Mouse (Mus musculus) ES-Bruce4 (cell line): ENCODE results near the gene Tpt1. TPM values are rescaled to one million over a fixed set of nuclear protein-coding genes. Genes with fewer than 3 reads are reported as not detected.

ENCODE experiments used
- H3K27ac ChIP-seq: 2 replicates; pipeline ENCODE4 v1.5.1; 2012; ENCODE audit warnings: low read length, inconsistent platforms; ENCODE audit not compliant: insufficient read depth
- H3K27me3 ChIP-seq: 2 replicates; pipeline ENCODE4 v1.6.1; 2012; ENCODE audit warnings: mild to moderate bottlenecking, low read length, inconsistent platforms; ENCODE audit not compliant: control insufficient read depth, poor library complexity, insufficient read depth, severe bottlenecking
- H3K36me3 ChIP-seq: 2 replicates; pipeline ENCODE4 v1.6.1; 2012; ENCODE audit warnings: inconsistent platforms, mild to moderate bottlenecking, low read length, moderate library complexity; ENCODE audit not compliant: control insufficient read depth, poor library complexity, insufficient read depth, severe bottlenecking
- H3K4me1 ChIP-seq: one replicate; pipeline ENCODE4 v1.8.1; 2011; ENCODE audit warnings: low read length; ENCODE audit not compliant: control insufficient read depth, insufficient read depth
- H3K4me3 ChIP-seq: 2 replicates; pipeline ENCODE4 v1.5.1; 2011; ENCODE audit warnings: low read depth, mild to moderate bottlenecking, low read length
- H3K9ac ChIP-seq: 2 replicates; pipeline ENCODE4 v1.6.1; 2012; ENCODE audit warnings: low read depth, mild to moderate bottlenecking, inconsistent platforms; ENCODE audit not compliant: poor library complexity, severe bottlenecking
- H3K9me3 ChIP-seq: replicated peaks from 2 replicates; pipeline ENCODE4 v1.6.1; 2012; ENCODE audit warnings: mild to moderate bottlenecking, low read length, inconsistent platforms; ENCODE audit not compliant: control insufficient read depth, poor library complexity, insufficient read depth, severe bottlenecking
- CTCF ChIP-seq: IDR thresholded peaks from one replicate; pipeline ENCODE4 v1.8.1; 2011; ENCODE audit warnings: low read depth, low read length
- EP300 ChIP-seq: IDR thresholded peaks from 2 replicates; pipeline ENCODE4 v1.6.1; 2011; ENCODE audit warnings: low read depth, low read length; ENCODE audit not compliant: insufficient read depth
- POLR2A ChIP-seq: IDR thresholded peaks from one replicate; pipeline ENCODE4 v1.8.1; 2011; ENCODE audit warnings: low read length; ENCODE audit not compliant: insufficient read depth
- polyA plus RNA-seq: library from polyadenylated mRNA; stranded (reverse); fragments of >200 nt; gene quantifications from 2 replicates; pipeline ENCODE4 v1.2.4, GENCODE M21; 2011; ENCODE audit warnings: low read depth; ENCODE audit not compliant: missing spikeins, insufficient read depth, insufficient read length

Tpt1 gene
- polyA plus RNA-seq, 1 experiment, result 3,539 TPM

DNA sequence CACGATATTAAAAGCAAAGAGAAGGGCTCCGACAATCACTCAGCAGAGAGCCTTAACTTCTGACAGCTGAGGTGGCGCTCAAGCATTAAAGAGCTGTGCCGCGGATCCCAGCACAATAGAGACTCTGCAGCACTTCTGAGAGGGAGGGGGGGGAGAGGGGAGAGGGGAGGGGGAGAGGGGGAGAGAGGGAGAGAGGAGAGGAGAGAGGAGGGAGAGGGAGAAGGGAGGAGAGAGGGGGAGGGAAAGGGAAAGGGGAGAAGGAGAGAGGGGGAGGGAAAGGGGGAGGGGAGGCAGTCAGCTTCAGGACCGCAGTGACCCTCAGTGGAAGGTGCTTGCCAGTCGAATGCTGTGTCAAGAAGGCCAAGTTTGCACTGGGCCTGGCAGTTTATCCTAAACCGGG is 34.1 kb downstream of the Tpt1 start:
- no peak for TF ChIP-seq EP300
- no peak for TF ChIP-seq POLR2A
- peaks cover 6% of the 10 kb centered on the region for H3K4me1 ChIP-seq
- no peaks in the 10 kb centered on the region for H3K9me3 ChIP-seq
- no peak overlapping the region for H3K27ac ChIP-seq
- no peak overlapping the region for H3K9ac ChIP-seq
- peak overlapping the region; percentile 4; the same call in 1 of the 2 replicates for H3K4me3 ChIP-seq
- no peaks in the 10 kb centered on the region for H3K27me3 ChIP-seq
- no peaks in the 10 kb centered on the region for H3K36me3 ChIP-seq

- no peak for TF ChIP-seq CTCF
- TF ChIP-seq EP300, result no peak
- no peak for TF ChIP-seq POLR2A
- peaks cover 6% of the 10 kb centered on the region for H3K4me1 ChIP-seq
- no peak overlapping the region for H3K9ac ChIP-seq
- no peak overlapping the region for H3K4me3 ChIP-seq
- H3K36me3 ChIP-seq, result no peaks in the 10 kb centered on the region
- no peak overlapping the region for H3K27ac ChIP-seq
- H3K27me3 ChIP-seq, result no peaks in the 10 kb centered on the region
- H3K9me3 ChIP-seq, result no peaks in the 10 kb centered on the region
Observed at GRCm38 (mm10) chr14:75881856-75882255, 37.0 kb downstream of the Tpt1 start.

- no peaks in the 10 kb centered on the region for H3K36me3 ChIP-seq
- no peak for TF ChIP-seq POLR2A
- peak; percentile 50 for TF ChIP-seq CTCF
- H3K9ac ChIP-seq, result no peak overlapping the region
- no peaks in the 10 kb centered on the region for H3K27me3 ChIP-seq
- H3K4me3 ChIP-seq, result no peak overlapping the region
- no peaks in the 10 kb centered on the region for H3K9me3 ChIP-seq
- peaks cover 6% of the 10 kb centered on the region for H3K4me1 ChIP-seq
- no peak overlapping the region for H3K27ac ChIP-seq
Observed at GRCm38 (mm10) chr14:75883330-75883729, 38.4 kb downstream of the Tpt1 start.

- peaks cover 6% of the 10 kb centered on the region for H3K4me1 ChIP-seq
- TF ChIP-seq CTCF (no peak), POLR2A (no peak), EP300 (no peak)
- no peak overlapping the region for H3K4me3 ChIP-seq
- H3K9ac ChIP-seq, result no peak overlapping the region
- no peaks in the 10 kb centered on the region for H3K9me3 ChIP-seq
- H3K27me3 ChIP-seq, result no peaks in the 10 kb centered on the region
- no peak overlapping the region for H3K27ac ChIP-seq
- H3K36me3 ChIP-seq, result no peaks in the 10 kb centered on the region
Observed at GRCm38 (mm10) chr14:75883873-75884272, 39.0 kb downstream of the Tpt1 start.

DNA sequence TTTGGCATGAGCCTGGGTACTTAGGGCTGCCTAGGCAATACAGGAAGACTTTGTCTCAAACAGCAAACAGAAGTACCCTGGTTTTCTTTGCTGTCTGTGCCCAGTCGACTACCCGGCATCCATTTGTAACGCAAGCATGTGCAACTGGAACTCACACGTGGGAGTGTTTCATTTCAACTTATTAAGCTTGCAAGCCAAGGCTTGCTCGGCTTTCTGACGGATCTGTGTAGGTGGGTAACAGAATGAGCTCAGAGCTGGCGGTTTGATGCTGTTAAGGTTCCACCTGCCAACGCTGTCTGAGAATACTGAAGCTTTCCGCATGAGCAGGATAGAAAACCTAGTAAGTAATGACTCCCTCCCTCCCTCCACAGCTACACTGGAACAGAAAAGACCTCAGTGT is 47.2 kb downstream of the Tpt1 start:
- Histone ChIP-seq H3K4me3 (no peak overlapping the region), H3K27ac (no peak overlapping the region), H3K27me3 (no peaks in the 10 kb centered on the region), H3K9ac (no peak overlapping the region), H3K36me3 (peaks cover 8% of the 10 kb centered on the region; the same call in 1 of the 2 replicates), H3K9me3 (no peaks in the 10 kb centered on the region; the same call in 1 of the 2 replicates), H3K4me1 (no peaks in the 10 kb centered on the region)
- TF ChIP-seq CTCF, result no peak
- no peak for TF ChIP-seq POLR2A
- TF ChIP-seq EP300, result no peak

Other genes starting within 250 kb of the Tpt1 start
- gene Erich6b, start 202.8 kb upstream of the Tpt1 start, polyA plus RNA-seq, result not detected in 2 replicates
- gene Cog3, start 90.6 kb upstream of the Tpt1 start, polyA plus RNA-seq, result 24.6 and 25.5 TPM in 2 replicates
- gene Slc25a30, start 58.1 kb upstream of the Tpt1 start, polyA plus RNA-seq, result 70.6 and 73.3 TPM in 2 replicates
- gene Kctd4, start 109.9 kb downstream of the Tpt1 start, polyA plus RNA-seq, result not detected in 2 replicates
- 49.9 and 53.3 TPM in 2 replicates for gene Gtf2f2, start 165.8 kb downstream of the Tpt1 start, polyA plus RNA-seq